Mouse (Mus musculus): Measurements from ENCODE around the gene Mindy2.
"Not testable (repeated sequence)": the region's sequence is repeated elsewhere in the genome, so short reads cannot be mapped to it uniquely, and the experiment has no call there.

Mindy2 gene

DNA sequence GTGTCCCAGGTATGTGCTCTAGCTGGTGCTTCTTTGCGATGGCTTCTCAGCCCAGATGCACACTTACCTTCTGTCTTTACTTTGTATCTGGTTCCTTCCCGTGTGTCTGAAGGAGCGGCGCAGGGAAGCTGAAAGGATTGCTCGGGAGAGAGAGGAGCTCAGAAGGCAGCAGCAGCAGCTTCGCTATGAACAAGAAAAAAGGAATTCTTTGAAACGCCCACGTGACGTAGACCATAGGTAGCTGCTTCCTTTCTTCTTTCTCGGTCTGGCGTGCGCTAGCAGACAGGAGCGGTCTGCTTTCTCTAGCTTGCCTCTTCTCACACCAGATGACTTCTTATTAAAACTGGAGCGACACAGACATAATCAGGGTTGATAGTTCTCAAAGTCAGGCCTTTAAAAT is 72.3 kb downstream of the Mindy2 start:
- no peak for DNase-seq (ENCODE audit: low read depth, low spot score)

- no peak for DNase-seq (ENCODE audit: low read depth, low spot score)
Observed at GRCm38 (mm10) chr9:70580956-70581355, 76.0 kb downstream of the Mindy2 start.

GRCm38 (mm10) chr9:70578123-70578522 is 78.9 kb downstream of the Mindy2 start:
- no peak for DNase-seq (ENCODE audit: low read depth, low spot score)

DNA sequence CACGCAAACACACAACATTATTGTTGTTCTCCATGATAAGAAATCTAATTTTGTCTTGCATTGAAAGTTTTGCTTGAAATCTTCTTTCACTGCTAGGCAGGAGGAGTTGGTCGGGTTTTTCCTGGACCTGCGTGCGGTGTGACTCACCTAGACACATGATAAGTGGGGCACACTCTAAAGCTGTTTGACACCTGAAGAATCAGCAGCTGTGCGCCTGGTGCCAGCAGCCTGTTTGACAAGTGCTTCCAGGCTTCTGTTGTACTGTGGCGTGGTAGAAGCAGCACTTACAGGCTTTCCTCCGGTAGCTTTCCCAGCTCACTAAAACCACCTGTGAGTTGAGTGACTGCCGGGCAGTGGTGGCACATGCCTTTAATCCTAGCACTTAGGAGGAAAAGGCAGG is 86.6 kb downstream of the Mindy2 start:
- DNase-seq (ENCODE audit: low read depth, low spot score) = no peak

DNA sequence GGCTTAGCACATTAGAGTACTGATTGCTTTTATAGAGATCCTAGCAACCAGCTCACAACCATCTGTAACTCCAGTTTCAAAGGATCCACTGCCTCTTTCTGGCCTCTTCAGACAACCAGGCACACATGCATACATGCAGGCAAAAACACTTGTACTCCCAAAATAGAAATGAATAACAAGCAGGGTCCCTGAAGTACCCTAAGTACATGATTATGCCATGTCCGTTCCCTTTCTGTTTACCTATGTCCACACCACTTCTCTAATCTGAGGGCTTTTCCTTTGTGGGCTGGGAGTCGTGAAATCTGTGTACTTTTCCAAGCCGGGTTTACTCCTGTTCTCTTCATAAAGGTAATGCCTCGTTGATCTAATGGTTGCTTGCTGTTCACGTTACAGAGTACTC is 89.3 kb downstream of the Mindy2 start:
- DNase-seq (ENCODE audit: low read depth, low spot score) = no peak

GRCm38 (mm10) chr9:70562825-70563224 is 94.1 kb downstream of the Mindy2 start:
- no peak for DNase-seq (ENCODE audit: low read depth, low spot score)

DNA sequence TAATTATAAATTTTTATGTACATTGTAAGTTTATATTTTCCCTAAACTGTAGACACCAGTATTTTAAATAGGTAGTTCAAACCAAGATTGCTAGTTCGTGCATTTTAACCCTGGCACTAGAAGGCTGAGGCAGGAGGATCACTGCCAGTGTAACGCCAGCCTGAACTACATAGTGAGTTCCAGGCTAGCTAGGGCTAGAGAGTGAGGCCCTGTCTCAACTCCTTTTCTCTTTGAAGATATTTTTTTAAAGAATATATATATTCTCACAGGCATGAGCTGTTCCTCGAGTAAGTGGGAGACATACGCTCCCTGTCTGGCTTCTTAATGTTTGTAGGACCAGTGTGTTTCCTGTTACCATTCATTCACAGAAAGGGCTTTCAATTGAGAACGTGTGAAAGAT is 100.2 kb downstream of the Mindy2 start:
- no peak for DNase-seq (ENCODE audit: low read depth, low spot score)

- DNase-seq (ENCODE audit: low read depth, low spot score) = no peak
Observed at GRCm38 (mm10) chr9:70555431-70555830, 101.5 kb downstream of the Mindy2 start.

GRCm38 (mm10) chr9:70552233-70552632 is 104.7 kb downstream of the Mindy2 start:
- not testable (repeated sequence) for DNase-seq (ENCODE audit: low read depth, low spot score)

DNA sequence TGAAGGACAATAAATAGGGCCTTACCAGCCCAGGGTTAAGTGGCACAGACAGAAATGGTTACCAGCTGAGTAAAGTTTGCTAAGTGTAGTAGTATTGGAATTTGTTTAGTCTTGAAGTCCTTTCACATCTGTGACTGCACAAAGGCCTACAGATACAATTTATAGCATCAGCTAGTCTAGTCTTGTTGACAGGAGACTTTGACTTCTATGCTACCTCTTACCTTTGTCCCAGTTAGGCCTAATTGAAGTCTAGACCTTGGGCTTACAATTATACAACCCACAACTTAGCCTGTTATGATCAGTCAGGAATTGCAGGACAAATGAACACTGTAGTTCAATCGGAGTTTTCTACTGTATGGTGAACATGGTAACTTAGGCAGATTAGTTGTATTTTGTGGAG is 105.5 kb downstream of the Mindy2 start:
- DNase-seq (ENCODE audit: low read depth, low spot score) = no peak

All from embryo, embryonic 11.5 days (tissue).